Mouse (Mus musculus): Measurements from ENCODE around the gene Borcs5.
A peak's percentile ranks its signal among the peaks of the same experiment; 100 is the strongest.
"Not testable (repeated sequence)": the region's sequence is repeated elsewhere in the genome, so short reads cannot be mapped to it uniquely, and the experiment has no call there.

Gene Borcs5

DNA sequence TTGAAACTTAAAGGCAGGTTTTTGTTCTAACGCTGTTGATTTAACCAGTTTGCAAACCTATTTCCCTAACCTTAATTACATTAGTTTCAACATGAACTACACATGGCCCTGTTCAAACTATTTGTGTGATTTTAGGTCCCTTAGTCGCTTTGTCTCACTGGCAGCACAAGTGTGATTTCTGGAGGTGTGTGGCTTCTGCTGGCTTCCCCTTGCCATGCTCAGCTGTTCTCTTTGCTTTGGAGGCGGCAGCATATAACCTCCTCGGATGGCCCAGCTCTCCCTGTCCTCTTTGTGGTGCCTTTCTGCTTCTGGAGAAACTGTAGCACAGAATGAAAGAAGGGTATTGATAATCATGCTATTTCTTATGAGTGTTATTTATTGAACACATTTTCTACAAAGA is 38.2 kb downstream of the Borcs5 start:
- no peak for DNase-seq

DNA sequence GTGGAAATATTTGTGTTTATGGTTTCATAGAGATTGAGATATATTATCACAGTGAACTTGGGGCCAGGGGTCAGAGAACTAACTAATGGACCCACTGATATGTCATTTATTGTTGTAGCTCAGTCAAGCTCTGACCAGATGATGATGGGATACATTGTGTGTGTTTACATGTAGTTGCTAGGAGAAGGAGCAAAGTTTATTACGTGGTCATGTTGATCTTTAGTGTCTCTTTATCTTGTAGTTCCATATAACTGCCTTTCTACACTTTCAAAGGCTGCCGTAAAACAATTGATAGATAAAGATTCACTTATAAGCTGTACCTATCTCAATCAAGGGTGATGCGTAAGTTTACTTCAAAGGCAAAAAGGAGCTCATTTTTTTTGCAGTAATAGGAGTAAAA is 38.7 kb downstream of the Borcs5 start:
- DNase-seq: no peak

DNA sequence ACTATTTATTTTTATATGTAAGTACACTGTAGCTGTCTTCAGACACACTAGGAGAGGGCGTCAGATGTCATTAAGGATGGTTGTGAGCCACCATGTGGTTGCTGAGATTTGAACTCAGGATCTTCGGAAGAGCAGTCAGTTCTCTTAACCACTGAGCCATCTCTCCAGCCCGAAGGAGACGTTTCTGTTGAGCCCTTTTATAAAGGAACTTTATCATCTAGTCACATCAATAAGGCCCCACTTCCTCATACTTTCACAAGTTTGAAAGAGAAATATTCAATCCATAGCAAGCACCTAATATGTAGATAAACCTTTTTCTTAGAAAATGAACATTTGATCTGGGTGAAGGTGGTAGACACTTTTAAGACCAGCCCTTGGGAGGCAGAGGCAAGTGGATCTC is 40.0 kb downstream of the Borcs5 start:
- DNase-seq: not testable (repeated sequence)

DNA sequence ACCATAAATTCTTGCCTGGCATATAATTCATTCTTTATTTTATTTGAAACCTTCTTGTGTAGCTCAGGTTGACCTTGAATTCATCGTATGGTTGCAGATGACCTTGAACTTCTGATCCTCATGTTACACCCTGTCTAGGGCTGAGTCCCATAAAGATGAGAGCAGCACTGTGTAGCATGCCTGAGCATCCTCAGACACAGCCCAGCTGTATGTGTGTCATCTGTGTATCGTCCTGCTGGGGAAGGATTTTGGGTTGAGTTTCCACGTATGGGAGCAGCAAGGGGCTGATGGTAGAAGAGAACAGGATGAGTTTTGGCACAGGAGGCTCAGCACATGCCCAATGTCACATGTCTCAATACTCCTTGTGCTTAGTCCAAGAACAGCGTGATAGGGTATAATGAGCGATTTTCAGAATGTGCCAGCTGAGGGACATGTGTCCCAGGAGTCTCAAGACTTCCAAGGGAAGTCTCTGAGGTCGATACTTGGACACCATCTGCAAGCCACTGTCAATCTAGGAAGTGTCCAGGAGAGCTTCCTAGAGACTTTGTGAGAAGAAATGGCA is 45.1 kb downstream of the Borcs5 start:
- DNase-seq: no peak

DNA sequence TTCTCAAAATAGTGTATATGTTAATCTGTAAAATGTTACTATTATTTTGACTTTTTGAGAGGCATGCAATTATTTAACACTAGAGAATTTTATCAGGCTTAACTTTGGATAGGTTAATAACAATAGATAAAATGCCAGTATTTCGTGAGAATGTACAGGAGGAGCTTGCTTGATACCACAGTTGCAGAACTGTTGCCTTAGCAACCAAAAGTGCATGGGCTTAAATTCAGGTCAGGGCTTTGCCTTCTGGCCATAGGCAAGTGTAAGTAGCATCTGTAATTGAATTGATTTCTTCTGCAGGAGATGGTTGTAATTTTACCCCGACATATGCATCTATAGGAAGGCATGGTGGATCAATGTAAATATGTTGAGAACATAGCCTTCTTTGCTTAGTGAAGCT is 45.7 kb downstream of the Borcs5 start:
- DNase-seq: no peak

DNA sequence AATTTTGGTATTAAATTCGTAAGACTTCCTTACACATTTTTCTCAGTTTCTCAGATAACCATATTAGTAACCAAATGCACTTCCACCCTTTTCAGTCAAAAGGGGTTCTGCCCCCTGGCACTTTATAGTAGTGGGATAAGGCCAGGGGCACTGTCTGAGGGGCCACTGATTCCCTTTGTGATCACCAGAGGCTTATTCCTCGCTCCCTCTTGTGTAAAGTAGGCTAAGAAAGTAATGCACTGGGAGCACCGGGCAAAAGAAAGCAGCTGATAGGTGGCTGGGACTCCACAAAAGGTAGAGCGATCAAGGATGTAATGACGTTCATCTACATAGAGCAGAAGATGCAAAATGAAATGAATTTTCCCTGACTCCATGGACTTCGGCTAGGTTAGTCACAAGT is 46.2 kb downstream of the Borcs5 start:
- DNase-seq: no peak

DNA sequence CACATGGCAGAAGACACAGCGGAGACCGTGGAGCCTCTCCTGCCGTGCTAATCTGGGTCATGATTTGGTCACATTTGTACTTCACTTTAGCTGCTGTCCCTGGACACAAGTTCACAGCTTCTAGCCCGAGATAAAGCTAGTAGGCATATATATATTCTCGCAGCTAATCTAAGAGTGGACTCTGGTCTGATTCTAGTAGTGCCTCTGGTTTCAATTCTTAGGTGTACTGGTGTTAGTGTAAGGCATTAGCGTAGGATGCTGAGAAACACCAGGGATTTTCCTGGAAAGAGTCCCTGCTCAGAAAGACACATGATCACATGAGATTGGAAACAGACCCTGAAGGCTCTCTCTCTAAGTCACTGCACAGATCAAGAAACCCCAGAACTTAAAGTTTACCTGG is 55.2 kb downstream of the Borcs5 start:
- no peak for DNase-seq

DNA sequence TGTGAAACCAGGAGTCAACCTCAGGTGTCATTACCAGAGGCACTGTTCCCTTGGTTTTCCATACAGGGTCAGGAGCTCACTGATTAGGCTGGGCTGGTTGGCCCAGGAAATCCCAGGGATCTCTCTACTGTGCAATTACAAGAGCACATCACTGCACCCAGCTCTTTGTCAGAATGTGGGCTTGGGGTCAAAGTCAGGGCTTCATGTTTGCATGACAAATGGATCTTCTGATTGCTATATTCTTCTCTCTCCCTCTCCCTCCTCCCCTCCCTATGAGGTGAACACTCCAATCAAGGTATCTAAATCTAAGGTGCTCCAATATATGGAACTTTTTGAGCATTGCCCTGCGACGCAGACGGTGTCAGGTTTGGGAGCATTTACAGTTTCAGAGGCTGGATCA is 55.7 kb downstream of the Borcs5 start:
- DNase-seq: no peak

DNA sequence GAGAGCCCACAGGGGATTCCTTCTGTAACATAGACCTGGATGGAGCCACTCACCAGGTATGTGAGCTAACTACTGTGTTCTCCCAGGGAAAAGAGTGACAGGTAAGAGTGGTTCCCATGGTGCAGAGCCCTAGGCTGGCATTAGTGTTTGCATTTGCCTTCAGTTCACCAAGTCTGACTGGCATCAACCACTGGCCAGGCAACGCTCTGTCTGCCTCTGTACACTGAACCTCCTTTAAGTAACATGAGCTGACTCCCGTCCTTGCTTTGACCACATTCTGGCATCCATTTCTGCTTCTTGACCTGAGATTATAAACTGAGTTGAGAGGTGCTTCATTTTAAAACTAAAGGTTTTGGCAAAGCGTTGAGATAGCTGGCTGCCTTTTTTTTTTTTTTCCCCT is 56.3 kb downstream of the Borcs5 start:
- no peak for DNase-seq

DNA sequence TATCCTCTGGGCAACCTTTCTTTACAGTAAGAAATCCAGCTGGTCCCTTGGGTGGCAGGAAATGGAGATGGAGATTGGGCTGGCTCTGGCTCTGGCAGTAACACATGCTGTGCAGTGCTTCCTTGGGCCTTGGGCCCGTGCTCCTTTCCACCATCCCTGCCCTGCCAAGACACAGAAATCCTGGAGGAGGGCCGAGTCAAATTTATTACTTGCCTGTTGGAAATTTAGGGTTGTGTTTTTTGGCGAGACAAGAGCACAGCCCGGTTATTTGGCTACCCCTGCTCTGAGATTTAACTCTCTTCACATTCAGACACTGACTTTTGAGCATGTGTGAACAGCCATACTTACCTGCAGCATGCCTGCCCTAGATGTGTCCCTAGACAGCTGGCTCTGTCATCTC is 56.8 kb downstream of the Borcs5 start:
- no peak for DNase-seq

DNA sequence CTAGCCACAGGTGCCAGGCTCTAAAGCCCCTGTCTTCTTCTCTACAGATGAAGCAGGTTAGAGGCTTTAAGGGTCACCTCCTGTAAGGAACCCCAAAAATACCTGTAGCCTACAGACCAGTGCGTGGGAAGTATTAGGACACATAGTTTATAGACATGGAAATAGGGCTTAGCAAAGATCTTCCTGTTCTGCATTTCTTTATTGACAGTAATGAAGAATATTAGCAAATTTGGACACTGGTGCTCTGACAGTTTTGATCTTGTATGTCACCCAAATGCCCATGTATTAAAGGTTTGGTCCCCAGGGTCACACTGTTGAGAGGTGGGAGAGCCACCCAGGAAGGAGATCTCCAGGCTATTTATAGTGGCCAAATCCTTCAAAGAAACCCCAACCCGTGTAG is 57.2 kb downstream of the Borcs5 start:
- no peak for DNase-seq

DNA sequence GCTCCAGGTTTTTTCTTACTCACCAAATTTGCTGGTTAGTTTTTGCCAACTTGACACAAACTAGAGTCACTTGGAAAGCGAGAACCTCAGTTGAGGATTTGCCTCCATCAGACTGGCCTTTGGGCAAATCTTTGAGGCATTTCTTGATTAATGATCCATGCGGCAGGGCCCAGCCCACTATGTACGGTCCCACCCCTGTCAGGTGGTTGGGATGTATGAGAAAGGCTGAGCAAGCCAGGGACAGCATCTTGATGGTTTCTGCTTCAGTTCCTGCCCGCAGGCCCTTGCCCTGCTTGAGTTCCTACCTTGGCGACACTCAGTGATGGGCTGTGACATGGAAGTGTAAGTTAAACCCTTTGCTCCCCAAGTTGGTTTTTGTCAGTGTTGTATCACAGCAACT is 58.9 kb downstream of the Borcs5 start:
- no peak for DNase-seq

DNA sequence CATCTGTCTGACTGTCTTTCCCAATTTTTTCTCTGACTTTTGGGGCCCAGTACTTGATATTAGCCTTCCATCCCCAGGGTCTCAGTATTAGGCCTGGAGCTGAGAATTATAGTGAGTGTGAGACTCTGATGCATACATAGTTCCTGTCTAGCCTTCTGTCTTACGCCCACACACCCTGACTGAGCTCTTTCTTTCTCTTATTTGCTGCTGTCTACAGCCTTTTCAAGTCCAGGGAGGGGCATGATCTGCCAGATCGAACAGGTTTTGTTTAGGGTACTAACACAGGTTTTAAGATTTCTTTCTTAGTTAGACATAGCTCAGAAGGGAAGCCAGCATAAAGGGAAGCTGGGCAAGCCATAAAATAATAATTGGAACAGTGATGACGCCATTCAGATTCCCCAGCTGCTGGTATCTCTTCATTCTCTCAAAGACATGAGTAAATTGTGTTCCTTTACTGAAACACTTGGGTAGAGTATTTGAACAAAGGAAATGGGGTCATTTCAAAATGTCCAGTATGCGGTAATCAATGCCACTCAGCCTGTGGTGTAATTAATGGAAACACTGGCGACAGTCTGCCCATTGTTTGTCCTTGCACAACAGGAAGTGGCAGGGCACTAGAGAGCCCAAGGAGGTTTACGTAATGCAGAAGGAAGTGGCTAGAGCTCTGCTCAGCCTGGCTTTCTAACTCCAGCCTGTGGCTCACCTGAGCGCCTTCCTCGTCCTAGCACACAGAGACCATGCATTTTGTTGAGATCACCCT is 61.3 kb downstream of the Borcs5 start:
- peak; percentile 46 for DNase-seq

DNA sequence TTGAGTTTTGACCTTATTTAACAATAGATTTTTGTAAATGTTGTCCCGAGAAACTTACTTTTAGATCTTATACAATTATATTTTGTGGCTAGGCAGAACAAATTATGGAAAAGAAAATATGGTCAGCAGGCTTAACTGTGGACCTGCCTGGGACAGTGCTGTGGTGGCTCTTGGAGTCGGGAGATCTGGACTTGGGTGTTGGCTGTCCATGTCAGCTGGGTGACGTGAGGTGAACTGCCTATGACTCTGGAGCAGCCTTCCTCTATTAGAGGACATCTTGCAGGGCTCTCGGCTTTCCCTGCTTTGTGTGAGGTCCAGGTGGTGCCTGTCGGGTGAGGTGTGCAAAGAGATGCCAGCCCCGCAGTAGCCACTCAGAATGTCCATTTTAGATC is 61.9 kb downstream of the Borcs5 start:
- no peak for DNase-seq

DNA sequence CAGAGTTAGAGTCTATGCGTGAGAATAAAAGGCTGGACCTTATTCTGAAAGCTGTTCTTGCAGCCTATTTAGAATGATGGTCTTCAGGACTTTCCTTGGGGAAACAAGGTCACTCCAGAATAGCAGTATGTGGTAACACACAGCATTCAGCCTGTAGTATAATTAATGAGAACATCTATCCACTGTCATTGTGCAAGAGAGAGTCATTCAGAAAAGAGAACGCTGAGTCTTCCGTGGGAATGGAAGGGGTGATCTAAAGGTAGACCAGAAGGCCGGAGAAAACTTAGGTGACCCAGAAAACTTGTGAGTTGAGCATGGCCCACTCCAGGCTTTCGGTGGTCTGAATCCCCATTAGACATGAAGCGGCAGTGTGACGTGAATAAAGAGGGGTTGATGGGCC is 62.9 kb downstream of the Borcs5 start:
- DNase-seq: no peak

DNA sequence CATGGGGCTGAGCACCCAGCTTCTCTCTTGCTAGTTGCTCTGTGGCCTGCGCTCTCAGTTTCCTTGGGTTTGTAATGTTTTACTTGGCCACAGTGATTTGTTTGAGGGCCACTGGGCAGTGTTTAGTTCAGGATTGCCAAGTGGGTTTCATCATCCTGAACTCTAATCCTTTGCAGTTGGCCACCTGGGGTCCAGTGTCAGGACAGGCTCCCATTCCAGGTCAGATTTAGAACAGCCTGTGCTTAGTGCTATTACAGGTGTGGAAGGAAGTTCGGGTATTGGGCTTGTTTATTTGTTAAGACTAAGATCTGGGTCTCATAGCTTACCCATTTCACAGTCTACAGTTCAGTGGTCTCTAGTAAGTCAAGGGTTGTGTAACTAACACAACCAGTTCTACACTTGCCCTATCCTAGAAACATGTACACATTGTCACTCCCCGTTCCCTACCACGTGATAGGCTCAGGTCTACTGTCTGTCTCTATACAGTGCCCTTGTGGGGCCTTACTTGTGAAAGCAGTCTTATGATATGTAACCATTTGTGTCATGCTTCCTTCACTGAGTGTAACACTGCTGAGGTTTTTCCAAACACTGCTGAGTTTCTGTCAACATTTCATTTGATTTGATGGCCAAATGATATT is 63.9 kb downstream of the Borcs5 start:
- peak; percentile 80 for DNase-seq

DNA sequence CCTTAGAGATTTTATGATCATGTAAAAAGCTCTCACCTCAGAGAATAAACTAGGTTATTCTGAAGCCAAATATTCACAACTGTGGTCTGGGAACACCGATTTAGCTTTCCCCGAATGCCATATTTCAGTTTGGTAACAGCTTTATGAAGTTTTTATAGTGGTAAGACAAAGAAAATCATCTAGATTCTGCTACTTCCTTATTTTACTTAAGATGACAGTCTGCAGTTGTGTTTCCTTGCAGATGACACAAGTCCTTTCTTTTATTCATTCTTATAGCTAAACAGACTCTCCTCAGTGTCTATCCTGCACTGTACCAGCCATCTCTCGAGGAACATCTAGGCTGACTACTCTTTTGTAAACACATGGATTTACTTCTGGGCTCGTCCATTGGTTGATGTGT is 67.2 kb downstream of the Borcs5 start:
- no peak for DNase-seq

DNA sequence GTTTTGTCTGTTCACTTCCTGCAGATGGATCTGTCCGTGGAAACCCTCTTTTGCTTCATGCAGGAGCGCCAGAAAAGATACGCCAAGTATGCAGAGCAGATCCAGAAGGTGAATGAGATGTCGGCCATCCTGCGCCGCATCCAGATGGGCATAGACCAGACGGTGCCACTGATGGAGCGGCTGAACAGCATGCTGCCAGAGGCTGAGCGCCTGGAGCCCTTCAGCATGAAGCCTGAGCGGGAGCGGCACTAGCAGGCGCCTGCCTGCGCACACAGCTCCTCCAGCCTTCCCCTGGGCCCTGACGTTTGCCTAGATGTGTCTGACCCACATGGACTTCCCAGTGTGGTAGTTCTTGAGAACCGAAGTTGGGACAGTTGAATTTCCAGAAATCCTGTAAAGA is 70.7 kb downstream of the Borcs5 start:
- DNase-seq: no peak

DNA sequence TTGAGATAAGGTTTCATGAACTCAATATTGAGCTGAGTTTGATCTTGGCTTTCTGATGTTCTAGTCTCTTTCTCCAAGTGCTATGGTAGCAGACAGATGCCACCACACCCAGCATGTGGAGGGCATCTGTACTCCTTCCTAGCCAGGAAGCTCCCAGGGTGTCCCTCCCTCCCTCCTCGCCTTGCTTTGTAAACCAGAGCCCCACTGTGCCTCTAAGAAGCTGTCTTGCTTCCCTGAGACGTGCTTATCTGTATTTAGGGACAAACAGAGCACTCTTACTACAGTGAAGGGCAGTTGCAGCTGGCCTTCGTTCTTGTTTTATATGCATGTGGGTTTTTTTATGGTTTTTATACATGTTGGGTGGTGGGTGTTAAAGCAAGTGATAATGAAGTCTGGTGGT is 74.0 kb downstream of the Borcs5 start:
- no peak for DNase-seq

DNA sequence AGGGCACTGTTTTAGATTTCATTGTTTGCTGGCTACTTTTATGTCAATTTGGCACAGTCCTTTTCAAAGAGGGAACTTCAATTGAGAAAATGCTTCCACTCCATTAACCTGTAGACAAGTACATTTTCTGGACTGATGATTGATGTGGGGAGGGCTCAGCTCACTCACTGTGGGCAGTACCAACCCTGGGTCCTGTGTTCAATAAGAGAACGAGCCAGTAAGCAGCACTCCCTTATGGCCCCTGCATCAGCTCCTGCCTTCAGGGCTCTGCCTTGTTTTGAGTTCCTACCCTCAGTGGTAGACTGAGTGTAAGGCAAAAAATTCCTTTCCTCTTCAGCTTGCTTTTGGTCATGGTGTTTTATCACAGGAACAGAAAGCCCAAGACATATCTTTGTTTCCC is 74.6 kb downstream of the Borcs5 start:
- no peak for DNase-seq

DNA sequence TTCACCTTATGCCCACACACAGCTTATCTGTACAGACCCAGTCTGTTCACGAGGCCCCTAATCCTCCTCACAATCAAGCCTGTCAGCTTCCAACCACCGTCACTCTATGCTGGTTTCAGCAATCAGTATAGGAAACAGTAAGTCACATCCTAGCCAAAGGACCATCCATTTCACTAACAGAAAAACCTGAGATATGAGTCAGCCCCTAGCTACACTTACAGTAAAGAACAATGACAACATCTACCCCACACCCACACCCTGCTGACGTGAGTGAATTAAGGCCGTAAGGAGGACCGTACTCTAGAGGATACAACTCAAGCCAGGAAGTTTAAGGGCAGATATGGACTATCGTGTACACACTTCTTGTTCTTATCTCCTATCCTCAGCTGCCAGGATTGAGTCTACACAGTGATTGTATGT is 76.9 kb downstream of the Borcs5 start:
- DNase-seq: no peak

DNA sequence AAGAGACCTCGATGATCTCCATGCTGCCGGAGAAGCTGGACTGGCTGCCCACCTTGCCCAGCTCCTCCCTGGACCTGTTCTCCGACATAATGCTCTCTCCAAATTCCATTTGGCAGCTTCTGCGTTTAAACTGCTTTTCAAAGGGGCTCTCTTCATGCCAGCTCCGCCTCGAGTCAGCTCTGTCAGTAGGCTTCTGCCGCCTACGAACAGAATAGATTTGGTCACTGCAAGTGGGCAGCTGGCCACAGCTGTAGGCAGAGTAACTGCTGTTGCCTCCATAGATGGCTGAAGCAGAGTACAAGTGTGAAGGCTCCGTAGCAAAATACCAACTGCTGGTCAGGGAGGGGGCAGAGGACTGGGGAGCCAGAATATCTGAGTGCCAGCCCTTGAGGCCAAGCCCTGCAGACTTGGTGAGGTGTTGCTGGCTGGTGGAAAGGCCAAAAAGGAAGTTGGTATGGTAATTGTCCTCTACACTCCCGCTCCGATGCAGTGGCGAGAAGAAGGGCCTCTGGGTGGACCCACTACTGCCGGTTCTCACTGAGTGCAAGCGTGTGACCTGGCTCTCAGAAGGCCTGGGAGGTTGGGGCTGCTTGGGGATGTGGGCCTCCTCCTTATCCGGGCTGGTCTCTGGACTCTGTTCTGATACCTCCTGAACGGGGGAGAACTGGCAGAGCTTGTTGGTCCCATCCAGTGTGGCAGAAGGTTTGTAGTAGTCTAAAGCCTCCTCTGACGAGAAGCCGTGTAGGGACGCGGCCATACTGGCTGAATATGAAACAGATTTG is 78.8 kb downstream of the Borcs5 start:
- DNase-seq: no peak

DNA sequence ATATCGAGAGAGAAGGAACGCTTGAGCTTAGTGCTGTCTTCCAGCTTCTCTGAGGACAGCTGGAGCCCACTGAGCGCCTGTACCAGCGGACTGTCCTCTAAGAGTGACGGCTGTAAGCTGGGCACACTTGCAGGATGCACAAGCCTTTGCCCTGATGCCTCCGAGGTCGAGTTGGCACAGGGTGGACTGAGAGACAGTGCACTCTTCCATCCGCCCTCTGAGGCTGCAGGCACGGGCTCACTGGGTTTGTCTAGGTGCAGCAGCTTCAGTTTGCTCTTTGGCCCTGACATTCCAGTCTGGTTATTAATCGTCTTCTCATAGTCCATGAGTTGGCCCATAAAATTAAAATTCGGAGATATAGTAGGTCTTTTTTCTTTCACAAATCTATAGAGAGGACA is 79.4 kb downstream of the Borcs5 start:
- peak; percentile 84 for DNase-seq

DNA sequence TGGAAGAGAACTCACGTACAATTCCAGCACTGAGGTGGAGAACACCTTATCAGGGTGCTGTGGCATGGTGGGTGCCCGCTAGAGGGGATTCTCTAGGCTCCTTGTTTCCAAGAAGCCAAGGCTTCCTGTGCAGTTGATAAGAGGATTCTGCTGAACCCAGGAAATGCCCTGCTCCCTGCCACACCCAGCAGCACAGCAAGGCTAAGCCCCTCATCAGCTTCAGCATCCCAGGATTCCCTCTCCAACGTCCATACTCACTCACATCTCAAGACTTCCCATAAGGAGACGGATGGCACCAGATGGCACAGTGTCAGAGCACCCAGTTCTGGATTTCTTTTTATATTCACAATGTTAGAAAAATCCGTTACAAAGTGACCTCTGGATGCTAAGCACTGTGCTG is 79.8 kb downstream of the Borcs5 start:
- no peak for DNase-seq
